Mouse (Mus musculus) induced T-regulatory cell, adult 2 months (primary cell): ENCODE results near the gene Hipk2.

Experiments used
- DNase-seq: peaks from one replicate; pipeline ENCODE4 v3.0.0-alpha.2; 2012; ENCODE audit warnings: low read depth

Hipk2 gene

GRCm38 (mm10) chr6:38902820-38903439 lies 27.0 kb upstream of the Hipk2 start:
- DNase-seq = no peak

GRCm38 (mm10) chr6:38901636-38902035 lies 25.7 kb upstream of the Hipk2 start:
- DNase-seq = no peak

GRCm38 (mm10) chr6:38901152-38901551 lies 25.2 kb upstream of the Hipk2 start:
- DNase-seq = no peak

GRCm38 (mm10) chr6:38900479-38901126 lies 24.6 kb upstream of the Hipk2 start:
- peak; percentile 67 for DNase-seq

GRCm38 (mm10) chr6:38900073-38900472 lies 24.1 kb upstream of the Hipk2 start:
- no peak for DNase-seq

GRCm38 (mm10) chr6:38893615-38894014 lies 17.6 kb upstream of the Hipk2 start:
- no peak for DNase-seq

GRCm38 (mm10) chr6:38892017-38892416 lies 16.1 kb upstream of the Hipk2 start:
- DNase-seq = no peak

GRCm38 (mm10) chr6:38889156-38889555 lies 13.2 kb upstream of the Hipk2 start:
- DNase-seq = no peak

- no peak for DNase-seq
Measured at GRCm38 (mm10) chr6:38887436-38887835, 11.5 kb upstream of the Hipk2 start.

- no peak for DNase-seq
Measured at GRCm38 (mm10) chr6:38885132-38885531, 9.2 kb upstream of the Hipk2 start.

GRCm38 (mm10) chr6:38884482-38884881 lies 8.5 kb upstream of the Hipk2 start:
- no peak for DNase-seq

GRCm38 (mm10) chr6:38882728-38883171 lies 6.8 kb upstream of the Hipk2 start:
- no peak for DNase-seq

GRCm38 (mm10) chr6:38881975-38882374 lies 6.0 kb upstream of the Hipk2 start:
- DNase-seq = no peak

- no peak for DNase-seq
Measured at GRCm38 (mm10) chr6:38881468-38881867, 5.5 kb upstream of the Hipk2 start.

GRCm38 (mm10) chr6:38877674-38878073 lies 1.7 kb upstream of the Hipk2 start:
- no peak for DNase-seq

- peak; percentile 57 for DNase-seq
Measured at GRCm38 (mm10) chr6:38875258-38876070, 501 bp downstream of the Hipk2 start, which contains the start of gene Tbxas1. Tbxas1 (plus strand) TSS chr6:38875404.

GRCm38 (mm10) chr6:38874565-38875257 lies 1.3 kb downstream of the Hipk2 start:
- peak; percentile 79 for DNase-seq

- DNase-seq = peak; percentile 86
Measured at GRCm38 (mm10) chr6:38874035-38874434, 1.9 kb downstream of the Hipk2 start.

- DNase-seq = no peak
Measured at GRCm38 (mm10) chr6:38873316-38873715, 2.6 kb downstream of the Hipk2 start.

- DNase-seq = no peak
Measured at GRCm38 (mm10) chr6:38871051-38871450, 4.9 kb downstream of the Hipk2 start.

GRCm38 (mm10) chr6:38870070-38870469 lies 5.9 kb downstream of the Hipk2 start:
- DNase-seq = no peak

GRCm38 (mm10) chr6:38868974-38869373 lies 7.0 kb downstream of the Hipk2 start:
- DNase-seq = no peak
